Mouse (Mus musculus): Measurements from ENCODE around the gene Rnps1. TPM values are rescaled to one million over a fixed set of nuclear protein-coding genes. Genes with fewer than 3 reads are reported as not detected.
"Not testable (repeated sequence)": the region's sequence is repeated elsewhere in the genome, so short reads cannot be mapped to it uniquely, and the experiment has no call there.

Gene Rnps1
- polyA plus RNA-seq, 1 experiment from 2014 or later: 471 TPM

GRCm38 (mm10) chr17:24440377-24440776, 26.0 kb downstream of the Rnps1 start:
- Histone ChIP-seq H3K27ac (replicated peaks) (no peak overlapping the region), H3K4me1 (no peaks in the 10 kb centered on the region), H3K9me3 (no peaks in the 10 kb centered on the region), H3K4me3 (no peak overlapping the region), H3K27me3 (replicated peaks; ENCODE audit: low read depth, poor library complexity, severe bottlenecking) (no peaks in the 10 kb centered on the region), H3K36me3 (replicated peaks) (peaks cover 99% of the 10 kb centered on the region)
- 91% methylated on average over 8 of the region's 8 CpGs for WGBS
- DNase-seq (ENCODE audit: low spot score): no peak

- Histone ChIP-seq H3K9me3 (no peaks in the 10 kb centered on the region), H3K4me1 (no peaks in the 10 kb centered on the region), H3K27me3 (replicated peaks; ENCODE audit: low read depth, poor library complexity, severe bottlenecking) (no peaks in the 10 kb centered on the region), H3K36me3 (replicated peaks) (peaks cover 99% of the 10 kb centered on the region), H3K4me3 (no peak overlapping the region), H3K27ac (replicated peaks) (no peak overlapping the region)
- 57% methylated on average over 2 of the region's 2 CpGs for WGBS
- no peak for DNase-seq (ENCODE audit: low spot score)
Measured at GRCm38 (mm10) chr17:24441148-24441547, 26.8 kb downstream of the Rnps1 start.

DNA sequence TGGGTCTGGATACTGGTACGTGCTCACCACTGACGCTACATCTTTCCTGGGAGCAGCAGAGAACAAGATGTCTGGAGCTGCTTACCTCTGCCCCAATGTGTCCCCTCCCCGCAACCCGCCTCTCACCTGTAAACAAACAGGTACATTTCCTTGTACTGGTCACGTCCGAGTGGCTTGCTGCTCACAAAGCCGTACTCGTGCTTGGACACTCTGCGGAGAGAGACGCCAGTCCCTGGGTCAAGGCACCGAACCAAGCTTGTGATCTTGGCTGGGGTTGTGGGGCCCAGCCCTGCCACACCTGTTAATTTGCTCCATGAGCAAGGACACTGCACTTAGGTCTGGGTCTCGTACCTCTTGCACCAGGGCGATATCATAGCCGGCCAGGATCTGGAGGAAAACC, 27.7 kb downstream of the Rnps1 start:
- no peaks in the 10 kb centered on the region for H3K27me3 ChIP-seq (replicated peaks; ENCODE audit: low read depth, poor library complexity, severe bottlenecking)
- WGBS: 90% methylated on average over 14 of the region's 14 CpGs
- H3K9me3 ChIP-seq: no peaks in the 10 kb centered on the region
- no peak for DNase-seq (ENCODE audit: low spot score)
- H3K4me3 ChIP-seq: no peak overlapping the region
- H3K27ac ChIP-seq (replicated peaks): no peak overlapping the region
- peaks cover 100% of the 10 kb centered on the region for H3K36me3 ChIP-seq (replicated peaks)
- no peaks in the 10 kb centered on the region for H3K4me1 ChIP-seq

GRCm38 (mm10) chr17:24442632-24443155, 28.3 kb downstream of the Rnps1 start, which contains the start of gene Dnase1l2:
Gene Dnase1l2, minus strand, starts transcription at chr17:24443105.
- Histone ChIP-seq H3K9me3 (no peaks in the 10 kb centered on the region), H3K27ac (replicated peaks) (no peak within 1 kb of the TSS), H3K4me1 (no peaks in the 10 kb centered on the region), H3K27me3 (replicated peaks; ENCODE audit: low read depth, poor library complexity, severe bottlenecking) (no peaks in the 10 kb centered on the region), H3K36me3 (replicated peaks) (peaks cover 100% of the 10 kb centered on the region), H3K4me3 (no peak within 1 kb of the TSS)
- WGBS: 88% methylated on average over 7 of the region's 7 CpGs
- no peak for DNase-seq (ENCODE audit: low spot score)

- Histone ChIP-seq H3K36me3 (replicated peaks) (peaks cover 100% of the 10 kb centered on the region), H3K9me3 (no peaks in the 10 kb centered on the region), H3K4me1 (no peaks in the 10 kb centered on the region), H3K27ac (replicated peaks) (no peak overlapping the region), H3K27me3 (replicated peaks; ENCODE audit: low read depth, poor library complexity, severe bottlenecking) (no peaks in the 10 kb centered on the region), H3K4me3 (no peak overlapping the region)
- WGBS: 91% methylated on average over 4 of the region's 4 CpGs
- no peak for DNase-seq (ENCODE audit: low spot score)
Measured at GRCm38 (mm10) chr17:24443409-24443808, 29.0 kb downstream of the Rnps1 start.

DNA sequence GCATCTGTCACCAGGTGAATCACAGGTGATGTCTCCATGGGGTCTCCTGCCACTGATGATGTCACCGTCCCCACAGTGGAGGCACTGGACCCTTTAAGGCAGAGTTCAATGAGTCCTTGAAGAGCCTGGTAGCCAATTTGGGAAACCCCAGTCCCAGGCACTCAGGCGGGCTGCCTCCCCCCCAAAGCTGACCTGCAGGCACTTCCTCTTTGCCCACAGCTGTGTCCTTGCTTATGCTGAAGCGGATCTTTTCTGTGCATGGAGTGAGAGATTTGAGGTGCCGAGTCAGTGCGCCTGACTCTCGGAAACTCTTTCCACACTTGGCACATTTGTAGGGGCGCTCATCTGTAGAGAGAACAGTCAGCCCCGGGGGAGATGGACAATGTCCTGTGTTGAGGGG, 32.2 kb downstream of the Rnps1 start:
- WGBS: 93% methylated on average over 8 of the region's 8 CpGs
- no peak for DNase-seq (ENCODE audit: low spot score)
- Histone ChIP-seq H3K36me3 (replicated peaks) (peaks cover 100% of the 10 kb centered on the region), H3K27me3 (replicated peaks; ENCODE audit: low read depth, poor library complexity, severe bottlenecking) (no peaks in the 10 kb centered on the region), H3K27ac (replicated peaks) (no peak overlapping the region), H3K4me1 (no peaks in the 10 kb centered on the region), H3K4me3 (no peak overlapping the region), H3K9me3 (no peaks in the 10 kb centered on the region)

DNA sequence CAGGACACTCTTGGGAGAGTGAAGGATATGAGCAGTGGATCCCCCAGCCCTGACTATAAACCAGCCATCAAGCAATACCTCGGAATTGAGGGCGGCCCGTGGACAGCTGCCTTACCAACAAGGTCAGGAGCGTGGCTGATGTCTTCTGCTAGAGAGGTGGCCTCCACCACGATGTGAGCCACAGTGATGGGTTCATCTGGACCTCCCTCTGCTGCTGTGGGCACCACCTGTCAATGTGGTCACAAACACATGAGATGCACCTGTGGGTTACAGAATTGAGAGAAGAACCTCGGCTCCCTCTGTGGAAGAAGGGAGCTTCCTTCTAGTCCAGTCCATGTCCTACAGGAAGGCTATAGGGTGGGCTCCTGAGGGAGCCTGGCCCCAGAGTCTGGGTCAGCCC, 35.1 kb downstream of the Rnps1 start:
- no peaks in the 10 kb centered on the region for H3K9me3 ChIP-seq
- 96% methylated on average over 6 of the region's 6 CpGs for WGBS
- no peak overlapping the region for H3K27ac ChIP-seq (replicated peaks)
- H3K4me1 ChIP-seq: peaks cover 14% of the 10 kb centered on the region
- no peaks in the 10 kb centered on the region for H3K27me3 ChIP-seq (replicated peaks; ENCODE audit: low read depth, poor library complexity, severe bottlenecking)
- peaks cover 73% of the 10 kb centered on the region for H3K36me3 ChIP-seq (replicated peaks)
- no peak for DNase-seq (ENCODE audit: low spot score)
- H3K4me3 ChIP-seq: no peak overlapping the region

DNA sequence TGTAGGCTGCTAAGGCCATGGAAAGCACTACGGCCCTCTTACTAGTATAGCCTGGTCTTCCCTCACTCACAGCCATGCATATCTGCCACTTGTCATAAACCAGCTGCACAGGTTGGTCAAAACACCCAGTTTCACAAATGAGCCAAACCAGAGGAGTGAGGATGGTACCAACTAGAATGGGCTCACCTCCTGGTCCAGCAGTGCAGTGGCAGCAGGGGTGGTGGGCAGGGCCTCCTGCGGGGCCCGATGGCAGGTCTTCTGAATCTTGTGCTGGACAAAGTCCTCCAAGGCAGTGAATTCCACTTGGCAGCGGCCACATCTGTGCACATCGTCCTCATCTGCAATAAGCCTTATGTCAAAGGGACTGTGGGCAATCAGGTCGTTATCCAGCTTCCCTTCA, 36.9 kb downstream of the Rnps1 start:
- no peak for DNase-seq (ENCODE audit: low spot score)
- Histone ChIP-seq H3K9me3 (no peaks in the 10 kb centered on the region), H3K4me3 (no peak overlapping the region), H3K4me1 (peaks cover 19% of the 10 kb centered on the region), H3K36me3 (replicated peaks) (peaks cover 56% of the 10 kb centered on the region), H3K27ac (replicated peaks) (no peak overlapping the region), H3K27me3 (replicated peaks; ENCODE audit: low read depth, poor library complexity, severe bottlenecking) (no peaks in the 10 kb centered on the region)
- 95% methylated on average over 6 of the region's 6 CpGs for WGBS

GRCm38 (mm10) chr17:24453372-24453771, 39.0 kb downstream of the Rnps1 start:
- peaks cover 19% of the 10 kb centered on the region for H3K4me1 ChIP-seq
- H3K27me3 ChIP-seq (replicated peaks; ENCODE audit: low read depth, poor library complexity, severe bottlenecking): no peaks in the 10 kb centered on the region
- H3K36me3 ChIP-seq (replicated peaks): peaks cover 34% of the 10 kb centered on the region
- H3K9me3 ChIP-seq: no peaks in the 10 kb centered on the region
- H3K4me3 ChIP-seq: peak overlapping the region; percentile 90
- 89% methylated on average over 2 of the region's 2 CpGs for WGBS
- no peak for DNase-seq (ENCODE audit: low spot score)
- H3K27ac ChIP-seq (replicated peaks): no peak overlapping the region

- H3K4me1 ChIP-seq: peaks cover 19% of the 10 kb centered on the region
- peak overlapping the region; percentile 90 for H3K4me3 ChIP-seq
- DNase-seq (ENCODE audit: low spot score): no peak
- no peaks in the 10 kb centered on the region for H3K27me3 ChIP-seq (replicated peaks; ENCODE audit: low read depth, poor library complexity, severe bottlenecking)
- H3K9me3 ChIP-seq: no peaks in the 10 kb centered on the region
- H3K27ac ChIP-seq (replicated peaks): peak overlapping the region; percentile 96
- peaks cover 25% of the 10 kb centered on the region for H3K36me3 ChIP-seq (replicated peaks)
- WGBS: 8% methylated on average over 14 of the region's 14 CpGs
Measured at GRCm38 (mm10) chr17:24454218-24454755, 39.9 kb downstream of the Rnps1 start.

DNA sequence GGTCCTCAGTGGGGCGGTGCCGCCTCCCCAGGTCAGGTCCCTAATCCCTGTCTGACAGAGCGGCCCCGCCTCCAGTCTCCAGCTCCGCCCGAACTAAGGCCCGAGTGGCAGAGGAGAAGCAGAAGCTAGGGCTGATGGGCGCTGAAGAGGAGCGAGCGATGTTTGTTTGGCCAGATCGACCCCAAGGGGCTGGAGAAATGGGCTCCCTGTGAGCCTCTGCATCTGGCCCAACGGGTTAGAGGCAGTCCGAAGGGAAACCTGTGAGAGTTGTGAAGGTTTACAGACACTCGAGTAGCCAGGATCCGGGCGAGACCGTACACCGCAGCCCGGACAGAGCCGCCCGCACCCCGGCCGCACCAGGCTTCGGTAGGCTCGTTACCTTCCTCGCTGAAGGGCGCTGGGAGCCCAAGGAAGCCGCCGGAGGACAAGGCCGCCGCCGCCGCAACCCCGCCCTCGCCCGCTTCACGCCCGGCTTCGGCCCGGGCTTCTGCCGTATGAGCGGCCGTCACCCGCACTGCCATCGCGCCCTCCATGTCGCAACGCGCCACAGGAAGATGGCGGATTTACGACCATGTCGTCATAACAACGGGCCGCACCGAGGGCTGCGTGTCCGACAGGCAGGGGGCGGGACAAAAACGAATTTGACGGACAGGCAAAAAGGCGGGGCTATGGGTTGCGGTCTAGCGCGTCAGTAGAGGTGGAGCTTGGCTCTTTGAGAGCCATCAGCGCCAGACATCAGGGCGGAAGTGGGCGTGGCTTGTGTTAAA, 40.6 kb downstream of the Rnps1 start:
- peaks cover 19% of the 10 kb centered on the region for H3K4me1 ChIP-seq
- under 1% methylated on average over 67 of the region's 67 CpGs for WGBS
- no peaks in the 10 kb centered on the region for H3K9me3 ChIP-seq
- H3K27me3 ChIP-seq (replicated peaks; ENCODE audit: low read depth, poor library complexity, severe bottlenecking): no peaks in the 10 kb centered on the region
- peak overlapping the region; percentile 96 for H3K27ac ChIP-seq (replicated peaks)
- H3K36me3 ChIP-seq (replicated peaks): peaks cover 18% of the 10 kb centered on the region
- peak; percentile 99 for DNase-seq (ENCODE audit: low spot score)
- peak overlapping the region; percentile 90 for H3K4me3 ChIP-seq

- WGBS: 54% methylated on average over 10 of the region's 10 CpGs
- Histone ChIP-seq H3K36me3 (replicated peaks) (peaks cover 11% of the 10 kb centered on the region), H3K4me3 (peak overlapping the region; percentile 90), H3K4me1 (peaks cover 19% of the 10 kb centered on the region), H3K27ac (replicated peaks) (peak overlapping the region; percentile 96)
- not testable (repeated sequence) for H3K27me3 ChIP-seq (replicated peaks; ENCODE audit: low read depth, poor library complexity, severe bottlenecking); H3K9me3 ChIP-seq; DNase-seq (ENCODE audit: low spot score)
Measured at GRCm38 (mm10) chr17:24455523-24456206, 41.3 kb downstream of the Rnps1 start.
